Mouse (Mus musculus) embryonic facial prominence, embryonic 14.5 days (tissue): ENCODE data around the gene Pth1r. TPM values are rescaled to one million over a fixed set of nuclear protein-coding genes. Genes with fewer than 3 reads are reported as not detected.

Source experiments
- ATAC-seq: fragments of 200-750 bp; cut with Nextera tagmentation; 2 replicates; pipeline ENCODE4 v1.8.0; 2017; ENCODE audit warnings: low read depth, moderate number of reproducible peaks, moderate TSS enrichment
- DNase-seq: peaks from one replicate; pipeline ENCODE4 v3.0.0-alpha.2; 2015; ENCODE audit warnings: low spot score
- H3K27ac ChIP-seq: fragments of 300-500 bp; sonication (generic); replicated peaks from 2 replicates; pipeline ENCODE4 v1.5.1; 2014; ENCODE audit warnings: low read depth, mild to moderate bottlenecking, low read length, moderate library complexity
- H3K27me3 ChIP-seq: fragments of 300-500 bp; sonication (generic); replicated peaks from 2 replicates; pipeline ENCODE4 v1.6.1; 2014; ENCODE audit warnings: low read length; ENCODE audit not compliant: control insufficient read depth, insufficient read depth
- H3K36me3 ChIP-seq: fragments of 300-500 bp; sonication (generic); 2 replicates; pipeline ENCODE4 v1.6.1; 2014; ENCODE audit warnings: low read length, mixed read lengths; ENCODE audit not compliant: control insufficient read depth, insufficient read depth
- H3K4me1 ChIP-seq: fragments of 300-500 bp; sonication (generic); 2 replicates; pipeline ENCODE4 v1.6.1; 2014; ENCODE audit warnings: antibody characterized with exemption, low read length; ENCODE audit not compliant: control insufficient read depth, insufficient read depth
- H3K4me2 ChIP-seq: fragments of 300-500 bp; sonication (generic); 2 replicates; pipeline ENCODE4 v1.6.1; 2014; ENCODE audit warnings: low read depth, mild to moderate bottlenecking, low read length, moderate library complexity, mixed read lengths
- H3K4me3 ChIP-seq: fragments of 300-500 bp; sonication (generic); 2 replicates; pipeline ENCODE4 v1.5.1; 2014; ENCODE audit warnings: low read depth, mild to moderate bottlenecking, low read length
- H3K9ac ChIP-seq: fragments of 300-500 bp; sonication (generic); 2 replicates; pipeline ENCODE4 v1.6.1; 2014; ENCODE audit warnings: low read depth, mild to moderate bottlenecking, low read length, moderate library complexity, mixed read lengths
- H3K9me3 ChIP-seq: fragments of 300-500 bp; sonication (generic); 2 replicates; pipeline ENCODE4 v1.6.1; 2016; ENCODE audit warnings: low read length; ENCODE audit not compliant: control insufficient read depth
- WGBS: fragments of 180-500 bp; shearing (Covaris S2); extraction: QIAGEN DNeasy Blood & Tissue Kit; methylation state at CpG from one replicate; pipeline ENCODE4 v1.1.7; 2014; 5-methylcytosine and 5-hydroxymethylcytosine counted together
- polyA plus RNA-seq: library from polyadenylated mRNA; unstranded; fragments of >200 nt; fragmentation: Nextera tagmentation; extraction: Ambion mirVana; gene quantifications from 2 replicates; pipeline ENCODE4 v1.2.1, GENCODE M21; 2014

Pth1r gene
- polyA plus RNA-seq, 1 experiment from 2014 or later = 97.5 TPM

DNA sequence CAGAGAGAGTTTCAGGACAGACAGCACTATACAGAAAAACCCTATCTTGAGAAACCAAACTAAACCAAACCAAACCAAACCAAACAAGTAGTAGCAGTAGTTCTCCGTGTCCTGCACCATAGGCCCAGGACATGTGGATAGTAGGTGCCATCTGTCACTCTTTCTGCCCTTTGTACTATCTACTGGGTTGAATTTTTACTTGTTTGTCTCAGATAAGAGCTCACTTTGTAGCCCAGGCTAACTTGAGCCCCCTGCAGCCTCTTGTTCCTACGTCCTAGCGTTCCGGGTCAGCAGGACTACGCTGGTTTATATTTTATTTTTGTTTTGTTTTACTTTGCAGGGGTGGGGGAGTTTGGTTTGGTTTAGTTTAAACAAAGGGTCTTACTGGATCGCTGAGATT, 43.0 kb downstream of the Pth1r start:
- 89% methylated on average over 6 of the region's 6 CpGs for WGBS
- ATAC-seq = no peak
- H3K4me1 ChIP-seq = no peaks in the 10 kb centered on the region
- no peaks in the 10 kb centered on the region for H3K9me3 ChIP-seq
- H3K9ac ChIP-seq = no peak overlapping the region
- H3K27me3 ChIP-seq = no peaks in the 10 kb centered on the region
- H3K4me2 ChIP-seq = no peak overlapping the region
- no peak overlapping the region for H3K27ac ChIP-seq
- no peak for DNase-seq
- 0 out of 2 replicates have a peak, but pooled peaks cover 3% of the 10 kb centered on the region for H3K36me3 ChIP-seq
- H3K4me3 ChIP-seq = no peak overlapping the region

DNA sequence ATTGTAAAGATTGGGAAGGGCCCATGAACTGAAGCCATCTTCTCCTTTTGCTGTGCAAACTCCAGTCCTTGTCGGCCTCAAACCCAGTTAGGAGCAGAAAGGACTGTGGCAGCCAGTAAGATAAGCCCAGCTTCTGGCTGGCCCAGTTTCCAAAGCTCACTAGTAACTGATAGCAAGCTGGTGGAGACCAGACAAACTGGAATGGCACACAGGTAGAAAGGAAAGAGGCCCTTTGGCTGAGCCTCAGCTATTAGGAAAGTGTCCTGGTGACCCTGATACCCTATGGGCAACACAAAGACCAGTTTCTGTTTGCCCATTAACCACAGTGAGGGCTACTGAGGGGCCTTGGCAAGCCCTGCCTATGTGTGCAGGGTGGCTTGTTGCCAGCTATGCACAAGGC, 44.1 kb downstream of the Pth1r start:
- Histone ChIP-seq H3K9me3 (no peaks in the 10 kb centered on the region), H3K4me1 (no peaks in the 10 kb centered on the region), H3K36me3 (0 out of 2 replicates have a peak, but pooled peaks cover 3% of the 10 kb centered on the region), H3K4me3 (no peak overlapping the region), H3K9ac (no peak overlapping the region), H3K27me3 (no peaks in the 10 kb centered on the region), H3K4me2 (no peak overlapping the region), H3K27ac (no peak overlapping the region)
- DNase-seq = no peak
- ATAC-seq = no peak
- WGBS = 82% methylated on average over 1 of the region's 1 CpGs

DNA sequence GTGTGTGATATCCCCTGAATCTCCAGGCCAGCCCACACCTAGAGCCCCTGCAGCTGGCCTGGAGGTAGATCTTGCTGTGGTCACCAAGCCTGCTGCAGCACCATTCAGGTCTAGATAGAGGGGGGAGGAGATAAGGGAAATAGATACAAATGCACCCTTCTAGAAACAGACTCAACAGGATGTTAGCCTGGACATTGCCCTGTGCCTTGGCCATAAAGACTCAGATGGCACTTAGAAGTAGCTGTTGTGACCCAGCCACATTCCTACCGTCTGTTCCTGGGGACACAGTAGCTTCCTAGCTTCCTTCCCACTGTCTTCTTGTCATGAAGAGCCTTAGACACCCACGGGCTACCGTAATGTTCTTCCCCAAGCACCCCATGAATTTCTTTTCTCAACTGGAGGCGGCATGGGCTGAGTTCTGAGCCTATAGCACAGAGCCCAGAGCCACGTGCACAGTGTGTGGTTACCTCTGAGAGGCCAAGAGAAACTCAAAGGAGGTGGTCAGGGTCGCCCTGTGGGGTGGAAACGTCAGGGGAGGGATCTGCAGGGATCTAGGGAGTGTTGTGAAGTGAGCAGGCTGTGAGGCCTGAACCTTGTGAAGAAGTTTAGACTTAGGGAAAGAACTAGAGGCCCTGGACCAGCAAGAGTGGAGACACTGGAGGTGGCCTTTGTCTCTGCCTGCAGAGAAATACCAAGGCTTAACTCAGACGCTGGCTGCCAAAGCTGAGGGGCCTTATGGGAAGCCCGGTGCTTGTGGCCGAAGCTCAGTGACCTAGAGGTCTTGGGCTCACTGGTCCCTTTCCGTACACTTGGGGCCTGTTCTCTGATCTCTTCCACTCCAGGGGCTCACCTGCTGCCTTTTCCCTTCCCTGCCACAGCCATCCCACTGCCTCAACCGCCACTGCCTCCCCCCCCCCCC, 45.6 kb downstream of the Pth1r start:
- Histone ChIP-seq H3K4me1 (no peaks in the 10 kb centered on the region), H3K27me3 (no peaks in the 10 kb centered on the region), H3K9me3 (no peaks in the 10 kb centered on the region), H3K4me3 (no peak overlapping the region), H3K27ac (no peak overlapping the region), H3K9ac (no peak overlapping the region), H3K4me2 (no peak overlapping the region), H3K36me3 (0 out of 2 replicates have a peak, but pooled peaks cover 8% of the 10 kb centered on the region)
- 76% methylated on average over 11 of the region's 12 CpGs for WGBS
- DNase-seq = no peak
- ATAC-seq = no peak

DNA sequence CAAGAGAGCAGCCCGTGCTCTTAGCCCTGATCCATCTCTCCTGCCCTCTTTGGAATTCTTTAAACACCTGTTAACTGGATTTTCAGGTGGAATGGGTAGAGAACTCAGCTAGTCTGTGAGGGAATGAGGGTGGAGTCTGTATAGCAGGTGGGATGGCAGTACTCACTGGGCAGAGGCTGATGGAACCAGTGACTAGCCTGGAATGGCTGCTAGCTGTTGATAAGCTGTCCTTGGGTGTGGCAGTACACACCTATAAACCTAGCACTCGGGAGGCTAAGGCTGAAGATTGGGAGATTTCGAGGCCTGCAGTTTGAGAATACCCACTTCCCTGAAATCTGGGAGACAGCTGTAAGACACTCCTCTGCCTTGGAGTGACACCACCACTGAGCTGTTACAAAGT, 47.4 kb downstream of the Pth1r start:
- Histone ChIP-seq H3K4me1 (no peaks in the 10 kb centered on the region), H3K4me3 (no peak overlapping the region), H3K9me3 (no peaks in the 10 kb centered on the region), H3K4me2 (no peak overlapping the region), H3K9ac (no peak overlapping the region), H3K27me3 (no peaks in the 10 kb centered on the region), H3K36me3 (0 out of 2 replicates have a peak, but pooled peaks cover 12% of the 10 kb centered on the region), H3K27ac (no peak overlapping the region)
- DNase-seq = no peak
- WGBS = 83% methylated on average over 3 of the region's 3 CpGs
- no peak for ATAC-seq

DNA sequence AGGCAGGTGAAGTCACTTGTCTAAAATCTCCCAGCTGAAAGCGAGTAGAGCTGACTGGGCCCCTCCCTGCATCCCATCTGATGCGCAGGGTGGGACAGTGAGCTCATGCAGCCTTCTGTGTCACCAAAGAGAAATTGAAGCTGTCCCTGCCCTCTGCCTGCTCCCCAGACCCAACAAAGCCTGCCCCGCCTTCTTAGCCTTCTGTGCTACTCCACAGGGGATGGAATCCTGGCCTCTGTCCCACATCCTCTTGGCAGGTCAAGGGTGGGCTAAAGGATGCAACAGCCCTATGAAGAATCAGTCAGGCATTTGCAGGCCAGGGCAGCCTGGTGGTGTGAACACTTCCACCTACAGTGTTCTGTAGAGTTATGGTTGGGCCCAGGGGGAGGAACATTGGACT, 49.5 kb downstream of the Pth1r start:
- H3K9me3 ChIP-seq = no peaks in the 10 kb centered on the region
- WGBS = 86% methylated on average over 3 of the region's 3 CpGs
- no peak overlapping the region for H3K4me2 ChIP-seq
- no peak overlapping the region for H3K4me3 ChIP-seq
- H3K9ac ChIP-seq = no peak overlapping the region
- DNase-seq (no peak), ATAC-seq (no peak)
- 0 out of 2 replicates have a peak, but pooled peaks cover 19% of the 10 kb centered on the region for H3K36me3 ChIP-seq
- no peaks in the 10 kb centered on the region for H3K4me1 ChIP-seq
- H3K27ac ChIP-seq = no peak overlapping the region
- no peaks in the 10 kb centered on the region for H3K27me3 ChIP-seq

DNA sequence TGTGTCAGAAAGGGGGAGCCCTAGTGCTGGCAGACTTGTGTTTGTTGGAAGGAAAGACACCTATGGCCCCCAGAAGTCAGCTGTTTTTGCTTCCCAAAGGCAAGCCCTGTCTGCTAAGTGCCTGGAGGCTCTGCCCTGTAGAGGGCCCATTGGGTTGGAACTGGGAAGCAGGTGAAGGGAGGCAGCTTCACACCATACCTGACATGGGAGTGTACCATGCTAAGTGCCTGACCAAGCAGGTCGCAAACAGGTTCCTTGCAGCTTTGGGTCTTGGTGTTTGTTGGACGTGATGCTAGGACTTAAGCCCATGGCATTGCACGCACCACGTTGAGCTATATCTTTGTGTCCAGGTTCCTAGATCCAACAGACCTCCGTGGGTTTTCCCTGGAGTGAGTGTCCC, 50.5 kb downstream of the Pth1r start:
- Histone ChIP-seq H3K4me1 (no peaks in the 10 kb centered on the region), H3K4me2 (no peak overlapping the region), H3K9me3 (no peaks in the 10 kb centered on the region), H3K4me3 (no peak overlapping the region), H3K27me3 (no peaks in the 10 kb centered on the region), H3K36me3 (0 out of 2 replicates have a peak, but pooled peaks cover 19% of the 10 kb centered on the region), H3K9ac (no peak overlapping the region), H3K27ac (no peak overlapping the region)
- DNase-seq (no peak), ATAC-seq (no peak)
- WGBS = 94% methylated on average over 5 of the region's 5 CpGs

DNA sequence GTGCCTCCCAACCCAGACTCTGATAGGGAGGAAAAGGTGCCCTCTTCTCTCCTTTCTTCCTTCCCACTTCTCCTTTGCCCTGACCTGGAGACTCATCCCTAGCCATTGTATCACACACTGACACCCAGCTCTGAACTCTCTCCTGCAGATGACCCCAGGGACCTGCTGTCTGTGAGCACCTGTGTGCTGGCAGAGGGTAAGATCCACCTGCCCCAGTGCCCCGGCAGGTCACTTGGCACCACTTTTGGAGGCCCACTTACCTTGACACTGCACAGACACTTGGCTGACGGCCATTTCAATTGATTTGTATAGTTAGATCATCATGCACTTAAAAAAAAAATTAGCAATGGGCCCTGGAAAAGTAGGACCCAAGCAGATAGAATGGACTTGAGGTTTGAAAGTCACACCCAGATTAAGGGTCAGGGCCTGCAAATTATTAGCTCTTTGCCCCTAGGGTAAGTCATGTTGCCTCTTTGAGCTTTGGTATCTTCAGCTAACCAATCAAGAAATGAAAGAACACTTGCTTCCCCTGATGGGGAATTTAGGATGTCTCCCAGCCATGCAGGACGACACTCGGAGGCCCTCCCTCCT, 51.7 kb downstream of the Pth1r start:
- no peak overlapping the region for H3K4me3 ChIP-seq
- WGBS = 69% methylated on average over 4 of the region's 4 CpGs
- no peaks in the 10 kb centered on the region for H3K4me1 ChIP-seq
- H3K9ac ChIP-seq = no peak overlapping the region
- H3K4me2 ChIP-seq = no peak overlapping the region
- 0 out of 2 replicates have a peak, but pooled peaks cover 19% of the 10 kb centered on the region for H3K36me3 ChIP-seq
- H3K27me3 ChIP-seq = no peaks in the 10 kb centered on the region
- H3K9me3 ChIP-seq = no peaks in the 10 kb centered on the region
- H3K27ac ChIP-seq = no peak overlapping the region
- DNase-seq (no peak), ATAC-seq (no peak)

DNA sequence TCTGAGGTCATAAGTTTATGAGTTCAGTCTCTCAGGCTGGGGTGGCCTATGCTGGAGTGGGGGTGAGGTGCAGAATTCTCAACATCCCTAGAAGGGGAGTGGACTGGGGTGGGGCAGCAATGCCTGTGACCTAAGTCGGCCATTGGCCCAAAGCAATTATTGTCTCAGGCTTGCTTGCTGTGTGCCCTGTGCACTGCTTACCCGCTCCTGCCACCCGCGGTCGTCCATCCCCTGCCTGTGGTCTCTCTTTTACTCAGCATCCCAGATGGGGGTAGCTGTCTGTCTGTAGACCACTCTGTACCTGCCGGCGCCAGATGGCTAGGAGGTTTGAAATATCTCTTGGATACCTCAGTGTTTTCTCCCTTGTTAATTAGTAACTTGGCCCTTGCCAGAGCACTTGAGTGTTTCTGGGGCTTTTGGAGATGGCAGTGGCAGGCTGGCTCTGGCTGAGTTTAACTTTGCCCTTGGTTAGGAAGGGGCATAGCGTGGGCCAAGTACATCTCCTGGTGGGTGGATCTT, 57.6 kb downstream of the Pth1r start:
- no peak for ATAC-seq
- 85% methylated on average over 8 of the region's 8 CpGs for WGBS

More for the DNA sequence above, 57.6 kb downstream of the Pth1r start:
- H3K4me2 ChIP-seq = no peak overlapping the region
- peaks cover 5% of the 10 kb centered on the region; the same call in 1 of the 2 replicates for H3K4me1 ChIP-seq
- no peaks in the 10 kb centered on the region for H3K9me3 ChIP-seq
- H3K4me3 ChIP-seq = no peak overlapping the region
- no peak overlapping the region for H3K27ac ChIP-seq
- no peaks in the 10 kb centered on the region for H3K27me3 ChIP-seq
- no peak for DNase-seq
- H3K36me3 ChIP-seq = 0 out of 2 replicates have a peak, but pooled peaks cover 7% of the 10 kb centered on the region
- no peak overlapping the region for H3K9ac ChIP-seq
